Mouse (Mus musculus) cerebellum, adult 2 months (tissue): ENCODE data around the gene Tmem37.

Experiments
- CTCF ChIP-seq: fragments of 200-500 bp; IDR thresholded peaks from 2 replicates; pipeline ENCODE4 v1.5.1; 2011; ENCODE audit warnings: low read depth, mild to moderate bottlenecking, control low read depth, low read length, moderate library complexity, borderline replicate concordance; ENCODE audit not compliant: insufficient read depth
- POLR2A ChIP-seq: fragments of 200-500 bp; IDR thresholded peaks from 2 replicates; pipeline ENCODE4 v1.6.1; 2011; ENCODE audit warnings: low read length, control low read depth, borderline replicate concordance; ENCODE audit not compliant: insufficient read depth

DNA sequence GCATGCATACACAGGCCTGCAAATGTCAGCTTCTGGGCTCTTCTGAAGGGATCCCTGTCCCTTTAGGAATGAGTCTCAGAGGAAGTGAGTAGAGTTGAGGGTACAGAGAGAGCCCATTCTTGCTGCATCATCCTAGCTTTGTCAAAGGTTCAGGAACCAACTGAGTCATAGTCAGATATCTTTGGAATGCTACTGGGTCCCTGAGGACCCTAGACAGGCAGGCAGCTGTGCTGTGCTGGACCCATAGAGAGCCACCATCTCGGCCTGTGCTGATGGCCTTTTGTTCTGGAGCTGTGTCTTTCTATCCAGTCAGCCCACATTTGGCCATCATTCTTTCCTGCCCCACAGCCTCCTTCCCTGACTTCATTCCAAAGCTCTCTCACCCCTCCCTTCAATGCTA, 39.1 kb downstream of the Tmem37 start:
- no peak for TF ChIP-seq CTCF
- no peak for TF ChIP-seq POLR2A
